Mouse (Mus musculus) hindbrain, embryonic 15.5 days (tissue): Measurements from ENCODE around the gene Gtf2h3. TPM values are rescaled to one million over a fixed set of nuclear protein-coding genes. Genes with fewer than 3 reads are reported as not detected.

Source experiments
- polyA plus RNA-seq: library from polyadenylated mRNA; unstranded; fragments of >200 nt; fragmentation: Nextera tagmentation; extraction: Ambion mirVana; gene quantifications from 2 replicates; pipeline ENCODE4 v1.2.1, GENCODE M21; 2015

Gene Gtf2h3
- polyA plus RNA-seq, 1 experiment from 2014 or later, result 45.3 TPM

Other genes starting within 250 kb of the Gtf2h3 start
- gene Cdk2ap1, start 216.1 kb upstream of the Gtf2h3 start, polyA plus RNA-seq, result 144 and 145 TPM in 2 replicates
- gene Sbno1, start 153.1 kb upstream of the Gtf2h3 start, polyA plus RNA-seq, result 84.9 and 93.0 TPM in 2 replicates
- gene Kmt5a, start 139.2 kb upstream of the Gtf2h3 start, polyA plus RNA-seq, result 42.0 and 49.3 TPM in 2 replicates
- gene Rilpl2, start 100.8 kb upstream of the Gtf2h3 start, polyA plus RNA-seq, result 28.8 and 29.1 TPM in 2 replicates
- gene Snrnp35, start 96.0 kb upstream of the Gtf2h3 start, polyA plus RNA-seq, result 20.3 and 22.1 TPM in 2 replicates
- gene Rilpl1, start 47.7 kb upstream of the Gtf2h3 start, polyA plus RNA-seq, result 14.7 and 15.6 TPM in 2 replicates
- gene Tmed2, start 38.4 kb upstream of the Gtf2h3 start, polyA plus RNA-seq, result 335 and 341 TPM in 2 replicates
- gene Ddx55, start 26.3 kb upstream of the Gtf2h3 start, polyA plus RNA-seq, result 24.8 and 25.1 TPM in 2 replicates
- 60.0 and 63.0 TPM in 2 replicates for gene Eif2b1, start within 50 bp of the Gtf2h3 start, polyA plus RNA-seq
- 34.5 and 37.8 TPM in 2 replicates for gene Atp6v0a2, start 49.4 kb downstream of the Gtf2h3 start, polyA plus RNA-seq
- 0.14 and 0.18 TPM in 2 replicates for gene Dnah10, start 145.9 kb downstream of the Gtf2h3 start, polyA plus RNA-seq